Comparison of ENCODE assay signal across 8 mouse cellular contexts in genomic region chr11:89302816-89303180, GRCm38 (mm10). TPM values are rescaled to one million over a fixed set of nuclear protein-coding genes. Genes with fewer than 3 reads are reported as not detected.
DNase-seq lines count a peak whose midpoint lies in the region; ATAC-seq and TF ChIP-seq lines count a peak whose summit lies in the region.

No protein-coding gene starts in this region.

- peaks cover 1% of the 10 kb centered on the region for H3K4me1 ChIP-seq in ES-Bruce4 (ENCODE audit: control insufficient read depth, insufficient read depth, low read length)
- H3K4me1 ChIP-seq in hindbrain, embryonic 11.5 days (replicated peaks; ENCODE audit: control insufficient read depth, insufficient read depth, low read length) = peaks cover 8% of the 10 kb centered on the region; the same call in 1 of the 2 replicates
- peaks cover 25% of the 10 kb centered on the region for H3K4me1 ChIP-seq in lung, embryonic 16.5 days (replicated peaks; ENCODE audit: control insufficient read depth, insufficient read depth, low read length)

- H3K27ac ChIP-seq in ES-Bruce4 (ENCODE audit: insufficient read depth, low read length) = no peak overlapping the region
- H3K27ac ChIP-seq in hindbrain, embryonic 11.5 days (ENCODE audit: low read depth, low read length) = peak overlapping the region; percentile 72
- peak overlapping the region; percentile 71 for H3K27ac ChIP-seq in lung, embryonic 16.5 days (ENCODE audit: low read length)

- H3K4me3 ChIP-seq in ES-Bruce4 (ENCODE audit: low read depth, low read length) = peak overlapping the region; percentile 51
- peak overlapping the region; percentile 67 for H3K4me3 ChIP-seq in hindbrain, embryonic 11.5 days (ENCODE audit: low read depth, low read length)
- H3K4me3 ChIP-seq in lung, embryonic 16.5 days (ENCODE audit: low read length) = peak overlapping the region; percentile 68

- H3K9ac ChIP-seq in ES-Bruce4 (ENCODE audit: low read depth, poor library complexity, severe bottlenecking) = peak overlapping the region; percentile 85
- peak overlapping the region; percentile 64 for H3K9ac ChIP-seq in hindbrain, embryonic 11.5 days (ENCODE audit: low read depth, low read length)
- H3K9ac ChIP-seq in lung, embryonic 16.5 days (ENCODE audit: low read length) = peak overlapping the region; percentile 68

- 0% methylated on average over 10 of the region's 29 CpGs for WGBS in hindbrain, embryonic 11.5 days
- WGBS in lung, embryonic 16.5 days = 0% methylated on average over 13 of the region's 29 CpGs

- peaks cover 38% of the 10 kb centered on the region for H3K27me3 ChIP-seq in ES-Bruce4 (ENCODE audit: control insufficient read depth, insufficient read depth, low read length, poor library complexity, severe bottlenecking)
- H3K27me3 ChIP-seq in hindbrain, embryonic 11.5 days (ENCODE audit: control insufficient read depth, insufficient read depth, low read length) = 0 out of 2 replicates have a peak, but pooled peaks cover 5% of the 10 kb centered on the region
- peaks cover 17% of the 10 kb centered on the region for H3K27me3 ChIP-seq in lung, embryonic 16.5 days (ENCODE audit: control insufficient read depth, insufficient read depth, low read depth, low read length)

- peak overlapping the region; percentile 68 for H3K4me2 ChIP-seq in hindbrain, embryonic 11.5 days (replicated peaks; ENCODE audit: low read depth, low read length)
- peak overlapping the region; percentile 97 for H3K4me2 ChIP-seq in lung, embryonic 16.5 days (ENCODE audit: low read depth, low read length)

- no peak for TF ChIP-seq POLR2A in ES-Bruce4 (IDR thresholded peaks at IDR 0.05; ENCODE audit: insufficient read depth, low read length)

- peak; percentile 52 for DNase-seq in brain, embryonic 18.5 days (ENCODE audit: low read depth, low spot score)
- peak; percentile 52 to 57 for DNase-seq in frontal cortex, postnatal 14 days (ENCODE audit: low spot score in 2 of 2)
- DNase-seq in hindbrain, embryonic 11.5 days (ENCODE audit: low spot score) = no peak
- DNase-seq in layer of hippocampus, postnatal 10 days (ENCODE audit: low spot score in 2 of 2) = peak; percentile 77 to 87
- peak; percentile 31 for DNase-seq in retina, postnatal 7 days (ENCODE audit: low read depth, low spot score)
- no peak for DNase-seq in T-cell, adult 2 months (ENCODE audit: low spot score)

- peak; percentile 52 for ATAC-seq in hindbrain, embryonic 11.5 days (ENCODE audit: low FRiP score)
- peak; percentile 64 for ATAC-seq in lung, embryonic 16.5 days (ENCODE audit: low read depth)

- no peak for TF ChIP-seq CTCF in ES-Bruce4 (IDR thresholded peaks at IDR 0.05; ENCODE audit: low read depth, low read length)

- no peaks in the 10 kb centered on the region for H3K36me3 ChIP-seq in ES-Bruce4 (ENCODE audit: control insufficient read depth, insufficient read depth, low read length, poor library complexity, severe bottlenecking)
- no peaks in the 10 kb centered on the region for H3K36me3 ChIP-seq in hindbrain, embryonic 11.5 days (ENCODE audit: control insufficient read depth, insufficient read depth, low read length)
- no peaks in the 10 kb centered on the region for H3K36me3 ChIP-seq in lung, embryonic 16.5 days (ENCODE audit: control insufficient read depth, insufficient read depth, low read length)

- 0 out of 2 replicates have a peak, but pooled peaks cover 2% of the 10 kb centered on the region for H3K9me3 ChIP-seq in ES-Bruce4 (replicated peaks; ENCODE audit: control insufficient read depth, insufficient read depth, low read length, poor library complexity, severe bottlenecking)
- H3K9me3 ChIP-seq in hindbrain, embryonic 11.5 days (ENCODE audit: control insufficient read depth, low read length) = no peaks in the 10 kb centered on the region
- H3K9me3 ChIP-seq in lung, embryonic 16.5 days (ENCODE audit: control insufficient read depth, low read length) = peaks cover 3% of the 10 kb centered on the region; the same call in 1 of the 2 replicates

- TF ChIP-seq EP300 in ES-Bruce4 (IDR thresholded peaks at IDR 0.05; ENCODE audit: insufficient read depth, low read depth, low read length) = no peak

RNA-seq across cellular contexts. Expression of gene Nog, which starts 0.7 kb away (rescaled TPM):
- polyA plus RNA-seq in ES-Bruce4 (2011; ENCODE audit: insufficient read depth, insufficient read length, low read depth, missing spikeins) = 12.5 and 14.2 TPM in 2 replicates
- 4.9 and 6.5 TPM in 2 replicates for polyA plus RNA-seq in hindbrain, embryonic 11.5 days (2014; fragmentation: Nextera tagmentation; extraction: Ambion mirVana)
- total RNA-seq in layer of hippocampus, postnatal 10 days (2021) = 1 to 10 TPM; 7.0 to 8.9 TPM
- 1.0 and 1.3 TPM in 2 replicates for polyA plus RNA-seq in lung, embryonic 16.5 days (2015; fragmentation: Nextera tagmentation; extraction: Ambion mirVana)

Comparison
In these comparisons a context has a peak if more than half of its experiments do, and no peak if none do; other contexts are left out.
1. DNase-seq: peak in brain, embryonic 18.5 days (single experiment), frontal cortex, postnatal 14 days (2 of 2), layer of hippocampus, postnatal 10 days (2 of 2) and retina, postnatal 7 days (single experiment); none in hindbrain, embryonic 11.5 days (single experiment) and T-cell, adult 2 months (single experiment).
2. Peak in every context shown above with its lines, with median percentiles within 50 percentile points of each other: H3K4me3 ChIP-seq and H3K9ac ChIP-seq.